Mouse (Mus musculus): ENCODE results near the gene Dusp23. TPM values are rescaled to one million over a fixed set of nuclear protein-coding genes. Genes with fewer than 3 reads are reported as not detected.

Dusp23 gene
- polyA plus RNA-seq (2014; fragmentation: Illumina TruSeq; extraction: RNeasy Lipid Tissue Mini Kit (QIAGEN cat#74804); ENCODE audit: low read depth, low replicate concordance) = 18.7 TPM

DNA sequence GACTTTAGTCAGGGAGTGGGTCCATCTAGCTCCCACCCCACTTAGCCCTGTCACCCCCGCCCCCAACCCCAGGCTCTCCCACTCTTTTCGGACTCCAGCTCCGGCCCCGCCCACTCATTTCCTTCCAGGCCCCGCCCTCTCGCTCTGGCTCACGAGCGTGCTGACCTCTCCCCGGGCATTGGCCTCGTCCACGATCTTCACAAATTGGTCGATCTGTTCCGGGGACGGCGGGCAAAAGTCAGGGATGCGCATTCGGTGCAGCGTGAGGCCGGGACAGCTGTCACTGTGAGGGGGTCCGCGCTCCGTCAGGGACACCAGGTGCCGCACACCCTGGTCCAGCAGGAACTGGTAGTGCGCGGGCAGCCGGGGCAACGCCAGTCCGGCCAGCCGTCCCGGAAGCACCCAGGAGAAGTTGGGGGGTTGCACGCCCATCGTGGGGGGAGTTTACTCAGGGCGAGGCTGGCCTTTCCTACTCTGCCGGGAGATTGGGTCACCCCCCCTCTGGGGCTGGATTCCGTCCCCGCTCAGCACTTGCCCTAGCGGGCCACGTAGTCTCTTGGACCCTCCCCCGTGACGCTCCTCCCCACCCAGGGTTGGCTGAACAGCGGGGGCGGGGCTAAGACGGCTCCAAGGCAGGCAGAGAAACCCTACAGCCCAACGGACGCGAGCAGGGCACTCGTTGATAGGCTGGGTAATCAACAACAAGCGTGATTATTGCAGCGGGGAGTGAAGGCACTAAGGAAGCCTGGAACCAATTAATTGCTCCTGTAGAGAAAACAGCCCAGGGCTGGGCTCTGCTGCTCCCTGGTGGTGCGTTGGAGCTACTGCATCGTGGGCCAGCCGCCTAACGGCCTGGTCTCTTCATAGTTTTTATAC is at the start of gene Dusp23:
Gene Dusp23, minus strand, starts transcription at position 512 of the 876 bp plus-strand sequence.

GRCm38 (mm10) chr1:172602326-172602725 is 30.4 kb downstream of the Dusp23 start, which contains the start of gene Fcrl6:
TSS of gene Fcrl6 (minus strand) at chr1:172602551.

DNA sequence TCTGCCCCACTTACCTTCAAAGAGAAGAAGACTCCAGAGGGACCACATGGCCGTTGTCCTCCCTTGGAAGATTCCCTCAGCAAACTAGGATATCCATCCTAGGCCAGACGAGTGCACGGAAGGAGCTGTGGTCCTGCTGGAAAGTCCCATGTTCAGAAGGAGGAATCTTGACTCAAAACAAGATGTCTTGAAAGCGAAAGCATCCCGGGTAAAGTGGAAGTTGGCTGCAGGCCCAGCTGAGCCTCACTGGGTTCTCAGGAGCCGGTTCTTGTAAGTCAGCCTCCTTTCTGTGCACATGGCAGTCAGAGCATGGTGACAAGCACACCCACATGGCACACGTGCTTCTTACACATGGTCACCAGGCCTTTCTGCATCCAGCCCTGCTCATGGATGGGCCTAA is 42.4 kb downstream of the Dusp23 start, which contains the start of gene Slamf8:
Gene Slamf8, minus strand, starts transcription at position 184 of the 400 bp plus-strand sequence.

Other genes with a start within 250 kb of the Dusp23 start
- gene Slamf9, start 157.6 kb downstream of the Dusp23 start, polyA plus RNA-seq (2014; fragmentation: Illumina TruSeq; extraction: RNeasy Lipid Tissue Mini Kit (QIAGEN cat#74804); ENCODE audit: low read depth, low replicate concordance) = 5.1 TPM
- gene Igsf9, start 151.2 kb downstream of the Dusp23 start, polyA plus RNA-seq (2014; fragmentation: Illumina TruSeq; extraction: RNeasy Lipid Tissue Mini Kit (QIAGEN cat#74804); ENCODE audit: low read depth, low replicate concordance) = 1.8 TPM
- 101 TPM for gene Tagln2, start 132.9 kb downstream of the Dusp23 start, polyA plus RNA-seq (2014; fragmentation: Illumina TruSeq; extraction: RNeasy Lipid Tissue Mini Kit (QIAGEN cat#74804); ENCODE audit: low read depth, low replicate concordance)
- 0.47 TPM for gene Cfap45, start 112.2 kb downstream of the Dusp23 start, polyA plus RNA-seq (2014; fragmentation: Illumina TruSeq; extraction: RNeasy Lipid Tissue Mini Kit (QIAGEN cat#74804); ENCODE audit: low read depth, low replicate concordance)
- not detected for gene Vsig8, start 77.0 kb downstream of the Dusp23 start, polyA plus RNA-seq (2014; fragmentation: Illumina TruSeq; extraction: RNeasy Lipid Tissue Mini Kit (QIAGEN cat#74804); ENCODE audit: low read depth, low replicate concordance)
- gene Slamf8, start 42.4 kb downstream of the Dusp23 start, polyA plus RNA-seq (2014; fragmentation: Illumina TruSeq; extraction: RNeasy Lipid Tissue Mini Kit (QIAGEN cat#74804); ENCODE audit: low read depth, low replicate concordance) = 0.73 TPM
- not detected for gene Fcrl6, start 30.4 kb downstream of the Dusp23 start, polyA plus RNA-seq (2014; fragmentation: Illumina TruSeq; extraction: RNeasy Lipid Tissue Mini Kit (QIAGEN cat#74804); ENCODE audit: low read depth, low replicate concordance)
- gene Crp, start 65.1 kb upstream of the Dusp23 start, polyA plus RNA-seq (2014; fragmentation: Illumina TruSeq; extraction: RNeasy Lipid Tissue Mini Kit (QIAGEN cat#74804); ENCODE audit: low read depth, low replicate concordance) = 0.52 TPM